Mouse (Mus musculus): Measurements from ENCODE around the gene Prr23a3. TPM values are rescaled to one million over a fixed set of nuclear protein-coding genes. Genes with fewer than 3 reads are reported as not detected.

The Prr23a3 gene
- polyA plus RNA-seq, 1 experiment from 2014 or later, result not detected

DNA sequence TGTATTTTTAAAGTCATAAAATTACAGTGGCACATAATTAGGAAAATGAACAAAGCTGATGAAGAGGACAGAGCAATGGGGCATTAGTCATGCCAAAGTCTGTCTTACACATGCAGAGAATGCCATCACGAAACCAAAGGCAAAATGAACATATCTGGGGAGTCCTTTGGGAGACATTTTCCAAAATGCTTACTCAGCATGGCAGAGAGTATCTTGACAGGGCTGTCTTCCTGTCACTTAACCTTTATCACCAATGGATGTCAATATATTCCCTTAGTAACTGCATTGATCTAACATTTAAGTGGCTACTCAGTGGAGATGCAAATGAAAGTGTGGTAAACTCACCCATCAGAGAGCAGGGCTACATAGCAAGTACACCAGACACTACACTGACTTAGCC, 36.9 kb downstream of the Prr23a3 start:
- ATAC-seq, result no peak
- no peak overlapping the region for H3K9ac ChIP-seq (replicated peaks; ENCODE audit: low read depth)
- 77% methylated on average over 1 of the region's 1 CpGs for WGBS
- no peaks in the 10 kb centered on the region for H3K27me3 ChIP-seq (replicated peaks; ENCODE audit: insufficient read depth, low read length)
- H3K4me3 ChIP-seq (ENCODE audit: low read depth, low read length), result no peak overlapping the region
- H3K36me3 ChIP-seq (ENCODE audit: insufficient read depth, low read length), result no peaks in the 10 kb centered on the region
- DNase-seq (ENCODE audit: low spot score), result no peak
- H3K9me3 ChIP-seq (ENCODE audit: low read length), result peaks cover 4% of the 10 kb centered on the region; the same call in 1 of the 2 replicates
- no peaks in the 10 kb centered on the region for H3K4me1 ChIP-seq (ENCODE audit: insufficient read depth, low read depth, low read length)
- TF ChIP-seq EP300 (IDR thresholded peaks at IDR 0.05) (no peak), CTCF (IDR thresholded peaks at IDR 0.05) (no peak)
- no peak overlapping the region for H3K27ac ChIP-seq (ENCODE audit: low read length)
- H3K4me2 ChIP-seq (replicated peaks; ENCODE audit: low read depth, low read length), result no peak overlapping the region

DNA sequence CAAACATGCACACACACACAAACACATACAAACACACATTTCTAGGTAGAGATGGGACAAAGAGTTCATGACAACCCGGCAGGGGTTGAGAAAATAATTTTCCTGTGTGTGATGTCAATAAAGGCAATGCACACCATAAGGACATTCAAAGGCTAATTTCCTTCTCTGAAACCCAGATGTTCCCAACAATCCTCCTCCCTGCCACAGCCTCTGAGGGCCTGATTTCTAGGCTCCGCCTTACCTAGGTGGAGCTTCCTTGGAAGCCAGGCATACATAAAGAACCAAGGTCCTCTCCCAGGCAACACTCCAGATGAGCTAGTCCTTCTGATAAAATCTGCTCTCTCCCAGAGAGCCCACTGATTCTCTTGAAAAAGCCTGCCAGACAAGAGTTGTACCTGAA, 38.3 kb downstream of the Prr23a3 start, which contains the start of gene 7420426K07Rik:
Gene 7420426K07Rik, plus strand, starts transcription at position 301 of the 400 bp plus-strand sequence.
- H3K4me1 ChIP-seq (ENCODE audit: insufficient read depth, low read depth, low read length), result no peaks in the 10 kb centered on the region
- no peaks in the 10 kb centered on the region for H3K36me3 ChIP-seq (ENCODE audit: insufficient read depth, low read length)
- no peak within 1 kb of the TSS for H3K9ac ChIP-seq (replicated peaks; ENCODE audit: low read depth)
- no peak for TF ChIP-seq EP300 (IDR thresholded peaks at IDR 0.05)
- no peak for TF ChIP-seq CTCF (IDR thresholded peaks at IDR 0.05)
- no peak for DNase-seq (ENCODE audit: low spot score)
- H3K27ac ChIP-seq (ENCODE audit: low read length), result no peak within 1 kb of the TSS
- H3K27me3 ChIP-seq (replicated peaks; ENCODE audit: insufficient read depth, low read length), result no peaks in the 10 kb centered on the region
- WGBS, result 90% methylated on average over 2 of the region's 2 CpGs
- no peak within 1 kb of the TSS for H3K4me3 ChIP-seq (ENCODE audit: low read depth, low read length)
- no peak within 1 kb of the TSS for H3K4me2 ChIP-seq (replicated peaks; ENCODE audit: low read depth, low read length)
- ATAC-seq, result no peak
- H3K9me3 ChIP-seq (ENCODE audit: low read length), result no peaks in the 10 kb centered on the region

Other genes starting within 250 kb of the Prr23a3 start
- not detected in 2 replicates for gene Prr23a1, start 22.3 kb upstream of the Prr23a3 start, polyA plus RNA-seq (2015; fragmentation: Nextera tagmentation; extraction: Ambion mirVana)
- gene Prr23a2, start 8.3 kb upstream of the Prr23a3 start, polyA plus RNA-seq (2015; fragmentation: Nextera tagmentation; extraction: Ambion mirVana), result not detected in 2 replicates
- gene 7420426K07Rik, start 38.4 kb downstream of the Prr23a3 start, polyA plus RNA-seq (2015; fragmentation: Nextera tagmentation; extraction: Ambion mirVana), result not detected in 2 replicates
- not detected in 2 replicates for gene Foxl2, start 90.5 kb downstream of the Prr23a3 start, polyA plus RNA-seq (2015; fragmentation: Nextera tagmentation; extraction: Ambion mirVana)
- gene Faim, start 121.6 kb downstream of the Prr23a3 start, polyA plus RNA-seq (2015; fragmentation: Nextera tagmentation; extraction: Ambion mirVana), result 35.3 and 38.4 TPM in 2 replicates
- gene Gm1123, start 170.9 kb downstream of the Prr23a3 start, polyA plus RNA-seq (2015; fragmentation: Nextera tagmentation; extraction: Ambion mirVana), result 0.12 TPM in 1 of 2 replicates, not detected in the other